Mouse (Mus musculus) liver, postnatal 0 days (tissue): ENCODE data around the gene Zfp511. TPM values are rescaled to one million over a fixed set of nuclear protein-coding genes. Genes with fewer than 3 reads are reported as not detected.

ENCODE experiments used
- ATAC-seq: fragments of 200-750 bp; cut with Nextera tagmentation; 2 replicates; pipeline ENCODE4 v1.8.0; 2017; ENCODE audit warnings: mild to moderate bottlenecking, moderate library complexity
- DNase-seq: peaks from one replicate; pipeline ENCODE4 v3.0.0-alpha.2; 2016
- H3K27ac ChIP-seq: fragments of 300-500 bp; sonication (generic); 2 replicates; pipeline ENCODE4 v1.5.1; 2014; ENCODE audit warnings: antibody characterized with exemption, moderate library complexity, mild to moderate bottlenecking, low read depth
- H3K27me3 ChIP-seq: fragments of 300-500 bp; sonication (generic); 2 replicates; pipeline ENCODE4 v1.6.1; 2014; ENCODE audit warnings: low read length, control low read depth, mixed read lengths; ENCODE audit not compliant: insufficient read depth
- H3K36me3 ChIP-seq: fragments of 300-500 bp; sonication (generic); replicated peaks from 2 replicates; pipeline ENCODE4 v1.6.1; 2014; ENCODE audit warnings: mild to moderate bottlenecking, control low read depth, low read length, moderate library complexity, mixed read lengths; ENCODE audit not compliant: insufficient read depth
- H3K4me1 ChIP-seq: fragments of 300-500 bp; sonication (generic); 2 replicates; pipeline ENCODE4 v1.6.1; 2014; ENCODE audit warnings: antibody characterized with exemption, mild to moderate bottlenecking, control low read depth; ENCODE audit not compliant: insufficient read depth
- H3K4me2 ChIP-seq: fragments of 300-500 bp; sonication (generic); 2 replicates; pipeline ENCODE4 v1.6.1; 2014; ENCODE audit warnings: low read depth, mild to moderate bottlenecking, low read length, moderate library complexity, mixed read lengths
- H3K4me3 ChIP-seq: fragments of 300-500 bp; sonication (generic); 2 replicates; pipeline ENCODE4 v1.5.1; 2014; ENCODE audit warnings: low read depth, low read length
- H3K9ac ChIP-seq: fragments of 300-500 bp; sonication (generic); replicated peaks from 2 replicates; pipeline ENCODE4 v1.6.1; 2014; ENCODE audit warnings: mild to moderate bottlenecking, moderate library complexity
- H3K9me3 ChIP-seq: fragments of 300-500 bp; sonication (generic); 2 replicates; pipeline ENCODE4 v1.6.1; 2016; ENCODE audit warnings: mild to moderate bottlenecking, control low read depth, low read length, mixed read lengths
- CTCF ChIP-seq: sonication (generic); IDR thresholded peaks from 2 replicates; pipeline ENCODE4 v1.5.1; 2016; ENCODE audit warnings: antibody characterized with exemption, low read depth
- EP300 ChIP-seq: IDR thresholded peaks from 2 replicates; pipeline ENCODE4 v1.6.1; 2016; ENCODE audit warnings: antibody characterized with exemption, low read depth, mild to moderate bottlenecking
- WGBS: fragments of 180-500 bp; shearing (Covaris S2); extraction: QIAGEN DNeasy Blood & Tissue Kit; methylation state at CpG from one replicate; pipeline ENCODE4 v1.1.7; 2014; ENCODE audit not compliant: insufficient replicate concordance; 5-methylcytosine and 5-hydroxymethylcytosine counted together
- polyA plus RNA-seq: library from polyadenylated mRNA; unstranded; fragments of >200 nt; fragmentation: Nextera tagmentation; extraction: Ambion mirVana; gene quantifications from 2 replicates; pipeline ENCODE4 v1.2.1, GENCODE M21; 2015

The Zfp511 gene
- polyA plus RNA-seq, 1 experiment from 2014 or later = 10.7 TPM

- H3K27me3 ChIP-seq = peaks cover 63% of the 10 kb centered on the region
- H3K27ac ChIP-seq = no peak overlapping the region
- peaks cover 8% of the 10 kb centered on the region for H3K4me1 ChIP-seq
- 24% methylated on average over 7 of the region's 7 CpGs for WGBS
- no peak overlapping the region for H3K4me3 ChIP-seq
- ATAC-seq = no peak
- H3K9ac ChIP-seq = no peak overlapping the region
- H3K4me2 ChIP-seq = no peak overlapping the region
- H3K36me3 ChIP-seq = no peaks in the 10 kb centered on the region
- peak; percentile 86 for TF ChIP-seq CTCF
- TF ChIP-seq EP300 = no peak
- peak; percentile 72 for DNase-seq
- no peaks in the 10 kb centered on the region for H3K9me3 ChIP-seq
These were observed 26.9 kb downstream of the Zfp511 start for GRCm38 (mm10) chr7:140063092-140063491.

- no peaks in the 10 kb centered on the region for H3K9me3 ChIP-seq
- no peak overlapping the region for H3K4me2 ChIP-seq
- H3K4me1 ChIP-seq = 0 out of 2 replicates have a peak, but pooled peaks cover 4% of the 10 kb centered on the region
- peak; percentile 25; the same call in 1 of the 2 replicates for TF ChIP-seq EP300
- no peak for TF ChIP-seq CTCF
- H3K4me3 ChIP-seq = no peak overlapping the region
- DNase-seq (peak; percentile 39), ATAC-seq (peak; percentile 84)
- no peaks in the 10 kb centered on the region for H3K36me3 ChIP-seq
- 44% methylated on average over 6 of the region's 6 CpGs for WGBS
- peak overlapping the region; percentile 81 for H3K27ac ChIP-seq
- H3K27me3 ChIP-seq = peaks cover 23% of the 10 kb centered on the region
- H3K9ac ChIP-seq = no peak overlapping the region
These were observed 31.2 kb downstream of the Zfp511 start for GRCm38 (mm10) chr7:140067397-140067796.

DNA sequence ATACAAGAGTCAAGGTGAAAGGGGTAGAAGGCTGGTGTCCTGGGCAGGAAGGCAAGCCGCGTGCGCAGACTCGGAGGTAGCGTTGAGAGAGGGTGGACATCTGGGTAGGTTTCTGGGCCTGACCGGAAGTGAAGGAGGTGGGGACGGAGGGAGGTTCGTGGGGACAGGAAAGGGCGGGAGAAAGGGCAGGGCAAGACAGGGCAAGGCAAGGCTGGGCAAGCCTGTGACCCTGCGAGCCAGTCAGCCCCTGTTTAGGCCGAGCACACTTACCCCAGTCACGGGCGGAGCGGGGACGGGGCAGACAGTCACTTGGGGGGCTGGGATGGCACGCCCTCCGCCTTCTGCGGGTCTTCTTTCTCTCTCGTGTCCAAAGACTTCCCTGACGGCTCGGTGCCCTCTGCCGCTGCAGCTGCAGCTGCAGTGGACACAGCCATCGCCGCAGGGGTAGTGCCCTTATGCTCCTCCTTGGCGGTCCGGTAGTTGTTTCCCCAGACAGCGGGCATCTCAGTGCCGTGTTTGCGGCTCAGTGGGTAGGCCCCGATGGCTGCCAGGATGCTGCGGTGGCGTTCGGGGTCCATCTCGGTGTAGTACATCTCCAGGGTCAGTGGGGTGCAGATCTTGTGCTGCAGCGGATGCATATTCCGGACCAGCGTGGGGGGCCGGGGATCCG, 34.0 kb downstream of the Zfp511 start:
- no peaks in the 10 kb centered on the region for H3K36me3 ChIP-seq
- peak; percentile 44 for ATAC-seq
- peak overlapping the region; percentile 29; the same call in 1 of the 2 replicates for H3K4me3 ChIP-seq
- no peak overlapping the region; the same call in 1 of the 2 replicates for H3K9ac ChIP-seq
- whole genome bisulfite sequencing = 40% methylated on average over 39 of the region's 39 CpGs
- H3K9me3 ChIP-seq = no peaks in the 10 kb centered on the region
- TF ChIP-seq EP300 = no peak
- no peak for TF ChIP-seq CTCF
- 0 out of 2 replicates have a peak, but pooled peaks cover 4% of the 10 kb centered on the region for H3K4me1 ChIP-seq
- H3K27ac ChIP-seq = no peak overlapping the region
- H3K27me3 ChIP-seq = peaks cover 9% of the 10 kb centered on the region; the same call in 1 of the 2 replicates
- peak overlapping the region; percentile 65 for H3K4me2 ChIP-seq
- DNase-seq = peak; percentile 27

GRCm38 (mm10) chr7:140077698-140078097, 41.5 kb downstream of the Zfp511 start:
- DNase-seq (no peak), ATAC-seq (no peak)
- Histone ChIP-seq H3K27me3 (peaks cover 35% of the 10 kb centered on the region), H3K4me2 (no peak overlapping the region), H3K4me3 (no peak overlapping the region), H3K4me1 (no peaks in the 10 kb centered on the region), H3K36me3 (no peaks in the 10 kb centered on the region), H3K9me3 (no peaks in the 10 kb centered on the region), H3K9ac (no peak overlapping the region), H3K27ac (no peak overlapping the region)
- WGBS = 59% methylated on average over 6 of the region's 6 CpGs
- TF ChIP-seq CTCF = no peak
- no peak for TF ChIP-seq EP300

- DNase-seq (peak; percentile 84), ATAC-seq (peak; percentile 40; the same call in 1 of the 2 replicates)
- no peaks in the 10 kb centered on the region for H3K9me3 ChIP-seq
- H3K9ac ChIP-seq = no peak overlapping the region
- no peaks in the 10 kb centered on the region for H3K36me3 ChIP-seq
- peaks cover 35% of the 10 kb centered on the region for H3K27me3 ChIP-seq
- no peak overlapping the region for H3K27ac ChIP-seq
- no peaks in the 10 kb centered on the region for H3K4me1 ChIP-seq
- peak; percentile 88 for TF ChIP-seq CTCF
- no peak for TF ChIP-seq EP300
- 2% methylated on average over 5 of the region's 5 CpGs for WGBS
- H3K4me3 ChIP-seq = no peak overlapping the region
- H3K4me2 ChIP-seq = no peak overlapping the region
These were observed 42.5 kb downstream of the Zfp511 start for GRCm38 (mm10) chr7:140078711-140079110.

- Histone ChIP-seq H3K4me3 (no peak overlapping the region), H3K27ac (no peak overlapping the region), H3K9ac (no peak overlapping the region), H3K4me2 (no peak overlapping the region), H3K36me3 (no peaks in the 10 kb centered on the region), H3K9me3 (no peaks in the 10 kb centered on the region), H3K4me1 (no peaks in the 10 kb centered on the region), H3K27me3 (peaks cover 35% of the 10 kb centered on the region)
- 5% methylated on average over 24 of the region's 24 CpGs for WGBS
- ATAC-seq (0 out of 2 replicates have a peak, but pooled peaks have one; percentile 29), DNase-seq (peak; percentile 65)
- TF ChIP-seq CTCF (no peak; the same call in 1 of the 2 replicates), EP300 (no peak)
These were observed 44.4 kb downstream of the Zfp511 start for GRCm38 (mm10) chr7:140080503-140081156.
